Comparison of ENCODE assay signal across 9 mouse cellular contexts in genomic region chr6:88752711-88753219, GRCm38 (mm10). TPM values are rescaled to one million over a fixed set of nuclear protein-coding genes. Genes with fewer than 3 reads are reported as not detected.
DNase-seq lines count a peak whose midpoint lies in the region; ATAC-seq and TF ChIP-seq lines count a peak whose summit lies in the region.
"Had no signal": no experiment of that assay in that cellular context is flagged by ENCODE, and none has a peak within 500 bp of the region (broad histone marks: within the 10 kb centered on the region; RNA-seq: fewer than 3 reads in every experiment).

No protein-coding gene starts in this region.

- intact Hi-C loops in heart, adult 2 months (cut with DNase I) = no loop called here
- intact Hi-C loops in heart, postnatal 36 days (cut with DNase I) = no loop called here

- no peak overlapping the region; the same call in 1 of the 2 replicates for H3K27ac ChIP-seq in heart, adult 2 months
- peak overlapping the region; percentile 59 for H3K27ac ChIP-seq in heart, embryonic 15.5 days
- H3K27ac ChIP-seq: macrophage had no signal

- peaks cover 2% of the 10 kb centered on the region; the same call in 1 of the 2 replicates for H3K36me3 ChIP-seq in heart, adult 2 months (ENCODE audit: control insufficient read depth, insufficient read depth, low read length)
- no peaks in the 10 kb centered on the region for H3K36me3 ChIP-seq in heart, embryonic 15.5 days

- 42% methylated on average over 5 of the region's 5 CpGs for WGBS in heart, adult 2 months
- 47% methylated on average over 5 of the region's 5 CpGs for WGBS in heart, embryonic 15.5 days

- DNase-seq in heart, adult 2 months = no peak
- no peak for DNase-seq in heart, postnatal 36 days
- peak; percentile 34 for DNase-seq in ZHBTc4 (ENCODE audit: low read depth, low spot score)
- DNase-seq in kidney, postnatal 36 days = peak; percentile 68 to 71
- no peak for DNase-seq in thymus, postnatal 25 days
- no peak for DNase-seq in urinary bladder, postnatal 4 days (ENCODE audit: low spot score in 2 of 2)
- no peak for DNase-seq in ovary, adult 18-20 months (ENCODE audit: low spot score)

- H3K9me3 ChIP-seq in heart, embryonic 15.5 days (replicated peaks) = no peaks in the 10 kb centered on the region

- H3K79me2 ChIP-seq in heart, adult 2 months (replicated peaks; ENCODE audit: control insufficient read depth, insufficient read depth, low read length) = 0 out of 2 replicates have a peak, but pooled peaks cover 2% of the 10 kb centered on the region

- H3K4me1 ChIP-seq in heart, adult 2 months (ENCODE audit: control insufficient read depth, insufficient read depth, low read length) = peaks cover 22% of the 10 kb centered on the region
- H3K4me1 ChIP-seq in heart, embryonic 15.5 days (replicated peaks) = peaks cover 24% of the 10 kb centered on the region

- peak; percentile 53 for ATAC-seq in heart, embryonic 15.5 days (replicated peaks; ENCODE audit: insufficient number of reproducible peaks, insufficient read depth, low FRiP score, low read depth)

- TF ChIP-seq POLR2A in heart, adult 2 months (IDR thresholded peaks at IDR 0.05; ENCODE audit: insufficient read depth, low read depth, low read length) = no peak

- no peak overlapping the region for H3K4me2 ChIP-seq in heart, embryonic 15.5 days

- peak; percentile 39 for TF ChIP-seq CTCF in heart, adult 2 months (IDR thresholded peaks at IDR 0.05)

- no peak overlapping the region for H3K9ac ChIP-seq in heart, adult 2 months (ENCODE audit: low read depth, low read length)
- no peak overlapping the region for H3K9ac ChIP-seq in heart, embryonic 15.5 days

- H3K27me3 ChIP-seq in heart, adult 2 months (ENCODE audit: control insufficient read depth, insufficient read depth, low read length) = no peaks in the 10 kb centered on the region
- H3K27me3 ChIP-seq in heart, embryonic 15.5 days = no peaks in the 10 kb centered on the region

- TF ChIP-seq EP300 in heart, adult 2 months (IDR thresholded peaks at IDR 0.05; ENCODE audit: insufficient read depth, low read depth, low read length) = no peak

- H3K4me3 ChIP-seq in heart, adult 2 months = no peak overlapping the region
- H3K4me3 ChIP-seq in heart, embryonic 15.5 days = no peak overlapping the region

RNA-seq across cellular contexts. Expression of gene Mgll, which starts 28.6 kb away (rescaled TPM):
- 100 to 1,000 TPM in 1 of 2 experiments, 10 to 100 TPM in 1; 88.7 to 102 TPM for total RNA-seq in heart, adult 2 months (2021)
- 146 and 188 TPM in 2 replicates for polyA plus RNA-seq in heart, adult 2 months (2012; rRNA removed)
- total RNA-seq in heart, postnatal 36 days (2021) = 100 to 1,000 TPM; 113 to 133 TPM
- polyA plus RNA-seq in heart, embryonic 15.5 days (2015; fragmentation: Nextera tagmentation; extraction: Ambion mirVana) = 35.9 and 44.4 TPM in 2 replicates

Comparison
In these comparisons a context has a peak if more than half of its experiments do, and no peak if none do; other contexts are left out.
1. DNase-seq: peak in ZHBTc4 (single experiment) and kidney, postnatal 36 days (2 of 2); none in heart, adult 2 months (0 of 2), heart, postnatal 36 days (0 of 2), thymus, postnatal 25 days (single experiment), urinary bladder, postnatal 4 days (0 of 2) and ovary, adult 18-20 months (single experiment).